Mouse (Mus musculus): ENCODE measurements around the gene Gbf1. TPM values are rescaled to one million over a fixed set of nuclear protein-coding genes. Genes with fewer than 3 reads are reported as not detected.
"Not testable (repeated sequence)": the region's sequence is repeated elsewhere in the genome, so short reads cannot be mapped to it uniquely, and the experiment has no call there.

Gene Gbf1
- total and polyA plus RNA-seq, 3 experiments = 39.9 to 49.3 (median 40.0) TPM

DNA sequence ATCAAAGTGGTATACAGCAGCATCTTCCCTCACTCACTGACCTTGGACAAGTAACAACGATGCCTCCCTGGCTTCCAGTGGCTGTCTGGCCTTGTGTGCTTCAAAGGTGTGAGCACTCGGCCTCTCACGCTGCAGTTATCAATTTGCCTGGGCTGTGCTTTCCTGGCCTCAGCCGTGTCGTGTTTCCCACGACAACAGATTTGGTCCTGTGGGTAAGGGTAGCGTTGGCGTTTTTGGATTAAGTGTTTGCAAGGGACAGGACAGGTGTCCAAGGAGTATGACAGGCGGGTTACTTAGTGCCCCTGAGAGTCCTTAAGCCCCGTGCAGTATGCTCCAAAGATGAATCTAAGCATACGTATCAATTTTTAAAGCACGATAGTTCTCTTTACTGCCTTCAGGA lies 3.2 kb upstream of the Gbf1 start:
- Histone ChIP-seq H3K27me3 (ENCODE audit: control insufficient read depth, insufficient read depth, low read length) (no peaks in the 10 kb centered on the region), H3K36me3 (ENCODE audit: control insufficient read depth, insufficient read depth, low read length) (peaks cover 7% of the 10 kb centered on the region; the same call in 1 of the 2 replicates), H3K9ac (ENCODE audit: low read depth, low read length) (no peak overlapping the region), H3K27ac (no peak overlapping the region), H3K79me2 (replicated peaks; ENCODE audit: control insufficient read depth, insufficient read depth, low read length) (peaks cover 1% of the 10 kb centered on the region; the same call in 1 of the 2 replicates), H3K4me3 (peak overlapping the region; percentile 64; the same call in 1 of the 2 replicates), H3K4me1 (ENCODE audit: control insufficient read depth, insufficient read depth, low read length) (peaks cover 8% of the 10 kb centered on the region)
- DNase-seq = peak in 1 of 2 experiments; percentile 14
- 36% methylated on average over 12 of the region's 12 CpGs for WGBS
- TF ChIP-seq EP300 (IDR thresholded peaks at IDR 0.05; ENCODE audit: insufficient read depth, low read depth, low read length) (no peak), POLR2A (IDR thresholded peaks at IDR 0.05; ENCODE audit: insufficient read depth, low read depth, low read length) (no peak), CTCF (IDR thresholded peaks at IDR 0.05) (no peak)
- intact Hi-C loops (cut with DNase I) = no loop called here

DNA sequence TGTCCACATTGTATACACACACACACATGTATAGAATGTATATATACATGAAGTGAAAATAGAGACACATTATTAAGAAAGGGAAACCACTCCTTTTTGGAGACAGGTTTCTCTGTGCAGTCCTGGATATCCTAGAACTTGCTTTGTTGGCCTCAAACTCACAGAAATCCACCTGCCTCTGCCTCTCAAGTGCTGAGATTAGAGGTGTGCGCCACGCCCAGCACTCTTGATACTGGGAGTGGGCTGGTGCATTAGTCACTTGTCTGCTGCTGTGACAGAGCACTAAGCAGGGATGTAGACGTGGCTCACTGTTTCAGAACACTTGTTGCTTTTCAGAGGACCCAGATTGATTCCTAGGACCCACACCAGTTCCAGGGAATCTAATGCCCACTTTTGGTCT lies 13.6 kb downstream of the Gbf1 start:
- no peaks in the 10 kb centered on the region; the same call in 1 of the 2 replicates for H3K36me3 ChIP-seq (ENCODE audit: control insufficient read depth, insufficient read depth, low read length)
- no peak overlapping the region for H3K27ac ChIP-seq
- TF ChIP-seq POLR2A (IDR thresholded peaks at IDR 0.05; ENCODE audit: insufficient read depth, low read depth, low read length) = no peak
- no peak for TF ChIP-seq CTCF (IDR thresholded peaks at IDR 0.05)
- TF ChIP-seq EP300 (IDR thresholded peaks at IDR 0.05; ENCODE audit: insufficient read depth, low read depth, low read length) = no peak
- H3K27me3 ChIP-seq (ENCODE audit: control insufficient read depth, insufficient read depth, low read length) = no peaks in the 10 kb centered on the region
- no peak overlapping the region for H3K9ac ChIP-seq (ENCODE audit: low read depth, low read length)
- H3K79me2 ChIP-seq (replicated peaks; ENCODE audit: control insufficient read depth, insufficient read depth, low read length) = peaks cover 2% of the 10 kb centered on the region
- intact Hi-C loops (cut with DNase I) = no loop called here
- no peak for DNase-seq
- no peak overlapping the region for H3K4me3 ChIP-seq
- WGBS = 90% methylated on average over 3 of the region's 3 CpGs
- H3K4me1 ChIP-seq (ENCODE audit: control insufficient read depth, insufficient read depth, low read length) = no peaks in the 10 kb centered on the region; the same call in 1 of the 2 replicates

DNA sequence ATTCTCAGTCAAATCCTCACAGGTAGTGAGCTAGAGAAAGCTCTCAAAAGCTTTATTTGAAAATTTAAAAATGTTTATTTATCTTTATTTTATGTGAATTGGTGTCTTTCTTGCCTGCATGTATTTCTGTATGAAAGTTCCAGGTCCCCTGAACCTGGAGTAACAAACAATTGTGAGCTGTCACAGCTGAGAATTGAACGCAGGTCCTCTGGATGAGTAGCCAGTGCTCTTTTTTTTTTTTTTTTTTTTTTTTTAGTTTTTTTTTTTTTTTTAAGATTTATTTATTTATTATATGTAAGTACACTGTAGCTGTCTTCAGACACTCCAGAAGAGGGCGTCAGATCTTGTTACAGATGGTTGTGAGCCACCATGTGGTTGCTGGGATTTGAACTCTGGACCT lies 14.9 kb downstream of the Gbf1 start:
- H3K27me3 ChIP-seq (ENCODE audit: control insufficient read depth, insufficient read depth, low read length); intact Hi-C loops (cut with DNase I); H3K4me3 ChIP-seq; H3K36me3 ChIP-seq (ENCODE audit: control insufficient read depth, insufficient read depth, low read length); H3K27ac ChIP-seq; H3K79me2 ChIP-seq (replicated peaks; ENCODE audit: control insufficient read depth, insufficient read depth, low read length); H3K9ac ChIP-seq (ENCODE audit: low read depth, low read length); DNase-seq; H3K4me1 ChIP-seq (ENCODE audit: control insufficient read depth, insufficient read depth, low read length): not testable (repeated sequence)
- WGBS = 63% methylated on average over 2 of the region's 2 CpGs

DNA sequence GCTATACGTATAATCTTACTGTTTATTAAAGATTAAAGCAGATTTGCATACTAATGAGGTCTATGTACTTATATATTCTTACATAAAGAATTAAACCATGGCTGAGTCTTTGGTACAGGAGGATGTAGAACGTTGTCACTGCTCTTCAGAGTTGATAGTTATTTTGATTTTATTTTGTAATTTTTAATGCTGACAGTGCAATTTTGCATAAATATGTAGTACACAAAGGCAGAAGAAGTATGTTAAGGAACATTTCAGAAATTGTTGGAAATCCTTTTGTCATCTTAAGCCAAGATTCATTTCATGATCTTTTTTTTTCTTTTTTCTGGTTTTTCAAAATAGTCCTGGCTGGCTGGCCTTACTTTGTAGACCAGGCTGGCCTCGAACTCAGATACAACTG lies 17.1 kb downstream of the Gbf1 start:
- Histone ChIP-seq H3K9ac (ENCODE audit: low read depth, low read length) (no peak overlapping the region), H3K27me3 (ENCODE audit: control insufficient read depth, insufficient read depth, low read length) (no peaks in the 10 kb centered on the region), H3K27ac (no peak overlapping the region), H3K79me2 (replicated peaks; ENCODE audit: control insufficient read depth, insufficient read depth, low read length) (no peaks in the 10 kb centered on the region), H3K4me1 (ENCODE audit: control insufficient read depth, insufficient read depth, low read length) (no peaks in the 10 kb centered on the region), H3K4me3 (no peak overlapping the region), H3K36me3 (ENCODE audit: control insufficient read depth, insufficient read depth, low read length) (no peaks in the 10 kb centered on the region; the same call in none of the 2 replicates)
- TF ChIP-seq EP300 (IDR thresholded peaks at IDR 0.05; ENCODE audit: insufficient read depth, low read depth, low read length) (no peak), POLR2A (IDR thresholded peaks at IDR 0.05; ENCODE audit: insufficient read depth, low read depth, low read length) (no peak), CTCF (IDR thresholded peaks at IDR 0.05) (no peak)
- 94% methylated on average over 3 of the region's 3 CpGs for WGBS
- intact Hi-C loops (cut with DNase I) = no loop called here
- DNase-seq = no peak

DNA sequence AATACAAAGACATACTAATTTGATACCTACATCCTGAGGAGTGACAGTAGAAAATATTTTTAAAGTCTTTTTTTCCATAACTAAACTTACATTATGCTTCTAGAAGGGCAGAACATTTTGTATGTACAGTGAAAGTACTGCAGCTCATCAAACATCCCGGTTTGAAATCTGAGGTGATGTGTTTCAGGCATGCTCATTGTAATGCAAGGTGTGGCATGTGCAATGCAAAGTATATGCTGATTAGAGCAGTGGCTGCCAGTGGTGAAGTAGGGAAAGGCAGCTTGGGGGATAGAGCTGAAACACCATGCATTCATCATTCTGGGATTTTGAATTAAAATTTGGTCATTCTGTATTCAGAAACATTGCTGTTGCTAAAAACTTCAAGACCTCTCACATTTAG lies 17.6 kb downstream of the Gbf1 start:
- no peaks in the 10 kb centered on the region for H3K79me2 ChIP-seq (replicated peaks; ENCODE audit: control insufficient read depth, insufficient read depth, low read length)
- no peaks in the 10 kb centered on the region; the same call in none of the 2 replicates for H3K36me3 ChIP-seq (ENCODE audit: control insufficient read depth, insufficient read depth, low read length)
- TF ChIP-seq CTCF (IDR thresholded peaks at IDR 0.05) = no peak
- TF ChIP-seq POLR2A (IDR thresholded peaks at IDR 0.05; ENCODE audit: insufficient read depth, low read depth, low read length) = no peak
- TF ChIP-seq EP300 (IDR thresholded peaks at IDR 0.05; ENCODE audit: insufficient read depth, low read depth, low read length) = no peak
- H3K27me3 ChIP-seq (ENCODE audit: control insufficient read depth, insufficient read depth, low read length) = no peaks in the 10 kb centered on the region
- H3K27ac ChIP-seq = no peak overlapping the region
- no peak for DNase-seq
- 64% methylated on average over 1 of the region's 1 CpGs for WGBS
- no peak overlapping the region for H3K4me3 ChIP-seq
- no peak overlapping the region for H3K9ac ChIP-seq (ENCODE audit: low read depth, low read length)
- H3K4me1 ChIP-seq (ENCODE audit: control insufficient read depth, insufficient read depth, low read length) = no peaks in the 10 kb centered on the region
- intact Hi-C loops (cut with DNase I) = no loop called here

DNA sequence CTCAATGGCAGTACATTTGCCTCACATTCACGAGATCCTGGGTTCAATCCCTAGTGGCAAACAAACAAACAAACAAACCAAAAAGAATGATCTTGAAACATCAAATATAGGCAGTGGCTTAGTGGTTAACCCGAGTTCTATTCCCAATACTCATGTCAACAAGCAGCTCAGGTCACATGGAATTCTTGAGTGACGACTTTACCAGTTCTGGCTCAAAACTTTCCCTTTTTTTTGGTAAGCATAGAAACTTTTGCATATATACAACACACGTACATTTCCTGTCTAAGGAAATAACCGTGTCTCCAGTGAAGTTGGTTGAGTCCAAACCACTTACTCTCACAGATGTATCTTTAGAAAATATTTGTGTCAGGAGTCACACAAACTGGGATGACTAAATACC lies 20.2 kb downstream of the Gbf1 start:
- H3K9ac ChIP-seq (ENCODE audit: low read depth, low read length) = no peak overlapping the region
- H3K36me3 ChIP-seq (ENCODE audit: control insufficient read depth, insufficient read depth, low read length) = no peaks in the 10 kb centered on the region; the same call in 1 of the 2 replicates
- DNase-seq = no peak
- no peak overlapping the region for H3K27ac ChIP-seq
- H3K4me1 ChIP-seq (ENCODE audit: control insufficient read depth, insufficient read depth, low read length) = no peaks in the 10 kb centered on the region
- no peaks in the 10 kb centered on the region; the same call in 1 of the 2 replicates for H3K79me2 ChIP-seq (replicated peaks; ENCODE audit: control insufficient read depth, insufficient read depth, low read length)
- 64% methylated on average over 5 of the region's 5 CpGs for WGBS
- no peaks in the 10 kb centered on the region for H3K27me3 ChIP-seq (ENCODE audit: control insufficient read depth, insufficient read depth, low read length)
- H3K4me3 ChIP-seq = no peak overlapping the region
- intact Hi-C loops (cut with DNase I) = no loop called here
- TF ChIP-seq EP300 (IDR thresholded peaks at IDR 0.05; ENCODE audit: insufficient read depth, low read depth, low read length) (no peak), CTCF (IDR thresholded peaks at IDR 0.05) (no peak), POLR2A (IDR thresholded peaks at IDR 0.05; ENCODE audit: insufficient read depth, low read depth, low read length) (no peak)
